Mouse (Mus musculus) heart, embryonic 11.5 days (tissue): Measurements from ENCODE around the gene 5430427O19Rik. TPM values are rescaled to one million over a fixed set of nuclear protein-coding genes. Genes with fewer than 3 reads are reported as not detected.

Source experiments
- ATAC-seq: fragments of 200-750 bp; cut with Nextera tagmentation; replicated peaks from 2 replicates; pipeline ENCODE4 v1.8.0; 2017; ENCODE audit warnings: moderate library complexity; ENCODE audit not compliant: insufficient number of reproducible peaks, low FRiP score, low TSS enrichment
- H3K27ac ChIP-seq: fragments of 300-500 bp; sonication (generic); 2 replicates; pipeline ENCODE4 v1.5.1; 2014; ENCODE audit warnings: mild to moderate bottlenecking, low read depth, low read length
- H3K27me3 ChIP-seq: fragments of 300-500 bp; sonication (generic); 2 replicates; pipeline ENCODE4 v1.6.1; 2014; ENCODE audit warnings: mild to moderate bottlenecking, low read length, mixed read lengths; ENCODE audit not compliant: control insufficient read depth, insufficient read depth
- H3K36me3 ChIP-seq: fragments of 300-500 bp; sonication (generic); 2 replicates; pipeline ENCODE4 v1.6.1; 2014; ENCODE audit warnings: mild to moderate bottlenecking, low read length, moderate library complexity, mixed read lengths; ENCODE audit not compliant: control insufficient read depth, insufficient read depth
- H3K4me1 ChIP-seq: fragments of 300-500 bp; sonication (generic); 2 replicates; pipeline ENCODE4 v1.6.1; 2014; ENCODE audit warnings: low read length; ENCODE audit not compliant: control insufficient read depth, insufficient read depth
- H3K4me2 ChIP-seq: fragments of 300-500 bp; sonication (generic); 2 replicates; pipeline ENCODE4 v1.6.1; 2014; ENCODE audit warnings: mild to moderate bottlenecking, moderate library complexity
- H3K4me3 ChIP-seq: fragments of 300-500 bp; sonication (generic); 2 replicates; pipeline ENCODE4 v1.5.1; 2014; ENCODE audit warnings: low read depth, low read length
- H3K9ac ChIP-seq: fragments of 300-500 bp; sonication (generic); 2 replicates; pipeline ENCODE4 v1.6.1; 2014; ENCODE audit warnings: mild to moderate bottlenecking, low read depth, low read length, moderate library complexity
- H3K9me3 ChIP-seq: fragments of 300-500 bp; sonication (generic); replicated peaks from 2 replicates; pipeline ENCODE4 v1.6.1; 2016; ENCODE audit warnings: low read length; ENCODE audit not compliant: control insufficient read depth
- WGBS: fragments of 180-500 bp; shearing (Covaris S2); extraction: QIAGEN DNeasy Blood & Tissue Kit; methylation state at CpG from one replicate; pipeline ENCODE4 v1.1.7; 2014; ENCODE audit not compliant: insufficient replicate concordance; 5-methylcytosine and 5-hydroxymethylcytosine counted together
- polyA plus RNA-seq: library from polyadenylated mRNA; unstranded; fragments of >200 nt; fragmentation: Nextera tagmentation; extraction: Ambion mirVana; gene quantifications from 2 replicates; pipeline ENCODE4 v1.2.1, GENCODE M21; 2014

The 5430427O19Rik gene
- polyA plus RNA-seq, 1 experiment from 2014 or later, result 0.04 TPM

DNA sequence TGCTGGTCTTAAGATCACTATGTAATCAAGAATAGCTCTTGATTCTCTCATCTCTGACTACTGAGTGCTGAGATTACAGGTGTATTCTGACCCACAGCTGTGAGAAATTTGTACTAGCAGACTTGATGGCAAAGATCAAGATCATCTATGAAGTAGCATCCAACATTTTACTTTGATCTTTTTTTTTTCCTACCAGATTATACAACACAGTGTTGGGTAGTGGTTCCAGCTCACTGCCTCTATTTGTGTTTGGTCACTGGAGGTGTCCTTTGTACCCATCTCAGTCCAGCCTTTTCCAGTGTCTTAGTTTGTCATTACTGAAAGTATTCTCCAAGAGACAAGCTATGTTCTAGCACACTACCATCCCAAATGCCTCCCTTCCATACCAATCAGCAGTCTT is 5.8 kb downstream of the 5430427O19Rik start:
- H3K36me3 ChIP-seq, result no peaks in the 10 kb centered on the region
- no peak overlapping the region for H3K9ac ChIP-seq
- no peak overlapping the region for H3K4me2 ChIP-seq
- no peaks in the 10 kb centered on the region for H3K9me3 ChIP-seq
- H3K27me3 ChIP-seq, result no peaks in the 10 kb centered on the region
- H3K4me3 ChIP-seq, result no peak overlapping the region
- no peak overlapping the region for H3K27ac ChIP-seq
- ATAC-seq, result no peak
- no peaks in the 10 kb centered on the region for H3K4me1 ChIP-seq

DNA sequence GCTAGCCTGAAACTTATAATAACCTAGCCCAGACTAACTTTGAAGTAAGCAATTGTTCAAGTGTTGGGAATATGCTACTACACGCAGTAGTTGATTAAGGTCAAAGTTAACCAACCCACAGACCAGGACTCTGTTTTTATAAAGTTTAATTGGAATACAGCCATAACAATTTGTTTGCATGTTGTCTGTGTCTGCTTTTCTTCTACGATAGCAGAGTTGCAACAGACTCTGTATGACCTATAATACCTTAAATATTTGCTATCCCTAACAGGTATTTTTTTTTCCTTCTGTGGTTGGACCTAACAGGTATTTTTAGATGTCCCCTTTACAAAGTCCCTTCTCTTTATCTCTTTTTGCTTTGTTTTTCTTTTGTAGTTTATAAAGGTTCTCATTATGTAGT is 7.6 kb downstream of the 5430427O19Rik start:
- no peak overlapping the region for H3K27ac ChIP-seq
- no peaks in the 10 kb centered on the region for H3K9me3 ChIP-seq
- no peaks in the 10 kb centered on the region for H3K27me3 ChIP-seq
- ATAC-seq, result no peak
- 73% methylated on average over 2 of the region's 2 CpGs for WGBS
- no peaks in the 10 kb centered on the region for H3K4me1 ChIP-seq
- H3K4me2 ChIP-seq, result no peak overlapping the region
- H3K36me3 ChIP-seq, result no peaks in the 10 kb centered on the region
- no peak overlapping the region for H3K4me3 ChIP-seq
- H3K9ac ChIP-seq, result no peak overlapping the region

DNA sequence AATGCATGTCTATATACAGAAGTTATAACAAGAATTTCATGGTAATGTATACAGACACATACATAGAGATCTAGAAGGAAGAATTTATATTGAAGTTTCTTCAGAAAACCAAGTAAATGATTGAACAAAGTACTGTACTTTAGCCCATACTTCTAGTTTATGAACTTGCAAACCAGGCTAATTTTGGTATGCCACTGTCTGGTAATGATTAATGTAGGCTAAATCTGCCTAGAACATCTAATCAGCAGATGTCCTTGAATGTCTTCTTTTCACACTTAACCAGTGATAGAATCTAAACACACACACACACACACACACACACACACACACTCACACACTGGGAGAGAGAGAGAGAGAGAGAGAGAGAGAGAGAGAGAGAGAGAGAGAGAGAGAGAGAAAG is 8.1 kb downstream of the 5430427O19Rik start:
- no peak overlapping the region for H3K4me2 ChIP-seq
- no peaks in the 10 kb centered on the region for H3K27me3 ChIP-seq
- H3K9me3 ChIP-seq, result no peaks in the 10 kb centered on the region
- no peak overlapping the region for H3K9ac ChIP-seq
- H3K4me3 ChIP-seq, result no peak overlapping the region
- ATAC-seq, result no peak
- H3K27ac ChIP-seq, result no peak overlapping the region
- no peaks in the 10 kb centered on the region for H3K36me3 ChIP-seq
- H3K4me1 ChIP-seq, result no peaks in the 10 kb centered on the region

DNA sequence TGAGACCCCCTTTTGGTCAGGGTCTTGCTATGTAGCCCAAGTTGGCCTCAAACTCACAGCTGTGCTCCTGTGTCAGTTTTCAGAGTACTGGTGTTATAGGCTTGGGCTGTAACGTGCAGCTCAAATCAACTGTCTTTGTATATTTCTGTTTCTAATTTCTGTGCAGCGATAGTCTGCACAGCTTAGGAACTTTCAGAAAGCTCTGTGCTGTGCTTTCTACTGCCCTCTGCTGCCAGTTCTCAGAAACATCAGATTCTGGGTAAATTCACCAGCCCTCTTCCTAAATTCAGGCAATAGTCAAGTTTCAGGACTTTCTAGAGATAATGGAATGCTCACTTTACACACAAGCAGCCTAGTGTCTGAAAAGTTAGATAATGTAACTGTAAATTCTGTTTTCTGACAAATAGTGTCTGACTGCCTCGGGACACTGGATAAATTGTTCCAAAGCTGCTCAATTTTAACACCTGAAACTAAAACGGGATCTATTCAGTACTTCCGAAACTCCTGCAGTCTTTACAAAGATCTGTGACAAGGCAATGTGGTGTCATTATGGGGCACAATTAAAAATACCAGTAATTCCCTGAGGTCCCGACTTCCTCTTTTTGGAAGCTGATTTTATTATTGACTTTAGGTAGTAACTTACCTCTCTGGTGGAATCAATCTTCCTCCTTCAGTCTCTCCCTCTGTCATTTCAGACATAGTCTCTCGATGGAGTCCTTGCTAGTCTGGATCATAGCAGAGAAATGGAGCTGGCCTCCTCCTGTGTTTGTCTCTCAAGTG is 9.2 kb downstream of the 5430427O19Rik start:
- Histone ChIP-seq H3K27ac (no peak overlapping the region), H3K9ac (no peak overlapping the region), H3K4me1 (no peaks in the 10 kb centered on the region), H3K4me2 (no peak overlapping the region), H3K27me3 (no peaks in the 10 kb centered on the region), H3K36me3 (no peaks in the 10 kb centered on the region), H3K9me3 (no peaks in the 10 kb centered on the region), H3K4me3 (no peak overlapping the region)
- 64% methylated on average over 7 of the region's 7 CpGs for WGBS
- ATAC-seq, result no peak

DNA sequence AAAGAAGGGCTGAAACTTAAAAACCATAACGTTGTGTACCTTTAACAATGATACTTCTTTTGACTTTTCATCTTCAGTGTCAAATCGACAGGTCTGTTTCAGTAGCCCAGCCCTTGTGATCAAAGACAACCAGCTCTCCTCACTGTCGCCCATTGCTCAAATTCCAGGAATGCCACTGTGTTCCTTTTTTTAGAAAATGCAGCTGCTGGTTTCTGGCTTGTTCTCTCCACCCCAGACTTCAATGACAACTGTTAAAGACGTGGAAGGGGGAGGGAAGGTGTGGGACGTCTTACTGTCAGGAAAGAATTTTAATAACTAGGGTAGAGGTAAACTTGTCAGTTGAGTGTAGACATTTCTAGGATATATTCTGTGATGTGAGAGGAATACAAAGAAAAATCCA is 16.5 kb downstream of the 5430427O19Rik start:
- H3K9me3 ChIP-seq, result no peaks in the 10 kb centered on the region
- no peaks in the 10 kb centered on the region for H3K27me3 ChIP-seq
- no peaks in the 10 kb centered on the region for H3K36me3 ChIP-seq
- no peak overlapping the region for H3K4me3 ChIP-seq
- H3K9ac ChIP-seq, result no peak overlapping the region
- no peaks in the 10 kb centered on the region for H3K4me1 ChIP-seq
- H3K4me2 ChIP-seq, result no peak overlapping the region
- peak; percentile 46; the same call in 1 of the 2 replicates for ATAC-seq
- WGBS, result 25% methylated on average over 5 of the region's 5 CpGs
- H3K27ac ChIP-seq, result no peak overlapping the region

DNA sequence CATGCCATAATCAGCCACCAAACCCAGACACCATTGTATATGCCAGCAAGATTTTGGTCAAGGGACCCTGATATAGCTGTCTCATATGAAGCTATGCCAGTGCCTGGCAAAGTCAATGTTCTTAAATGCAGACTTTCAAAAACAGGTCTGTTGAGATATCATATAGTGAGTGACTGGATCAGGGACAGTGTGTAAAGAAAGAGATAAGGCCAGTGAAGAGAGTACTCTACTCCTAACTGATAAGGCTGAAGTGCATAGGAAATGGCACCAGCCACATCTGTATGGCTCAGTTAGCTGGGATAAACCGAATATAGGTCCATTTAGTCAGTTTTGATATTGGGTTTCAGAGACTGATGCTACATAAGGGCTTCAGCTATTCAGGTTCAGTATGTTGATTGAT is 31.0 kb downstream of the 5430427O19Rik start:
- no peaks in the 10 kb centered on the region for H3K9me3 ChIP-seq
- H3K9ac ChIP-seq, result no peak overlapping the region
- H3K4me2 ChIP-seq, result no peak overlapping the region
- H3K36me3 ChIP-seq, result no peaks in the 10 kb centered on the region
- H3K4me3 ChIP-seq, result no peak overlapping the region
- no peak for ATAC-seq
- H3K27ac ChIP-seq, result no peak overlapping the region
- 42% methylated on average over 1 of the region's 1 CpGs for whole genome bisulfite sequencing
- H3K27me3 ChIP-seq, result no peaks in the 10 kb centered on the region
- H3K4me1 ChIP-seq, result no peaks in the 10 kb centered on the region

DNA sequence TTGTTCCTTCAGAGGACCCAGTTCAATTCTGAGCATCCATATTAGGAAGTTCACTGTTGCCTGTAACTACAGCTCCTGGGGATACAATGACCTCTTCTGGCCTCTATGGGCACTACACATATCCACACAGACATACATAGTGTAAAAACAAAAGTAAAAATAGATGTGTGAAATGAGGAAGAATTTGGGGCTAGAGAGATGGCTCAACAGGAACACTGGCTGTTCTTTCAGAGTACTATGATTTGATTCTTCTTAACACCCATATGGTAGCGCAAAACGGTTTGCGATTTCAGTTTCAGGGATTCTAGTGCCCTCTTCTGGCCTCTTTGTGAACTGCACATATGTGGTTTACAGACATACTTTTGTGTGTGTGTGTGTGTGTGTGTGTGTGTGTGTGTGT is 48.9 kb downstream of the 5430427O19Rik start:
- Histone ChIP-seq H3K36me3 (no peaks in the 10 kb centered on the region), H3K4me2 (no peak overlapping the region), H3K27ac (no peak overlapping the region), H3K9ac (no peak overlapping the region), H3K27me3 (no peaks in the 10 kb centered on the region), H3K4me1 (no peaks in the 10 kb centered on the region), H3K9me3 (no peaks in the 10 kb centered on the region), H3K4me3 (no peak overlapping the region)
- ATAC-seq, result no peak
- 35% methylated on average over 3 of the region's 3 CpGs for WGBS

DNA sequence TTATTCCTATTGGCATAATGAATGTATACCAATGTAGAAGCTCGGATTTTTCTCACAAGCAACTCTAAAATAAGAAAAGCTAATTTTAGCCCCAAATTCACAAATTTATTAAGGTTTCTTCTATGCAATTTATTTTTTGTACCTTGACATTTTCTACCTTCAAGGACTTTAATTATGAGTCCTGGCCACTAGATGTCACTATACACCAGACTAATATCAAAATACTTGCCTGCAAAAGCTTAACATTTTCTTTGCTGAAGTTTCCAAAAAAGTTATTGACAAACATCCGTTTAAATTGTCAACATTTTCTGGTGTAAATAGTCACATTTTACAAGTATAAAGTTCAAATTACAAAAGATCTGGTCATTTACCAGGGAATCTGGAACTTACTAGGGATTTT is 62.8 kb downstream of the 5430427O19Rik start:
- Histone ChIP-seq H3K4me2 (no peak overlapping the region), H3K4me3 (no peak overlapping the region), H3K4me1 (no peaks in the 10 kb centered on the region), H3K9me3 (no peaks in the 10 kb centered on the region), H3K9ac (no peak overlapping the region), H3K27ac (no peak overlapping the region), H3K36me3 (no peaks in the 10 kb centered on the region), H3K27me3 (no peaks in the 10 kb centered on the region)
- ATAC-seq, result no peak
- 11% methylated on average over 2 of the region's 2 CpGs for WGBS
